Mouse (Mus musculus) CH12.LX (cell line): ENCODE results near the gene Klk14. TPM values are rescaled to one million over a fixed set of nuclear protein-coding genes. Genes with fewer than 3 reads are reported as not detected.

Source experiments
- DNase-seq: peaks from one replicate; pipeline ENCODE4 v3.0.0-alpha.2; 2013; ENCODE audit errors: extremely low read depth
- H3K27ac ChIP-seq: 2 replicates; pipeline ENCODE4 v1.5.1; 2012; ENCODE audit warnings: low read depth, mild to moderate bottlenecking, control low read depth, moderate library complexity; ENCODE audit not compliant: insufficient read depth
- H3K27me3 ChIP-seq: replicated peaks from 2 replicates; pipeline ENCODE3; 2012; ENCODE audit warnings: inconsistent platforms
- H3K36me3 ChIP-seq, 2 experiments: replicated peaks in 1 of 2; 2 replicates each; pipeline versions ENCODE3 to v1.6.1; 2012; ENCODE audit warnings: inconsistent platforms in 1 of 2, low read length in 1 of 2, mild to moderate bottlenecking in 1 of 2, mixed read lengths in 1 of 2, moderate library complexity in 1 of 2; ENCODE audit not compliant: control insufficient read depth in 1 of 2, insufficient read depth in 1 of 2
- H3K4me1 ChIP-seq, 2 experiments: 2 replicates each; pipeline ENCODE4 v1.6.1; 2012; ENCODE audit warnings: inconsistent platforms in 1 of 2, moderate library complexity in 1 of 2; ENCODE audit not compliant: insufficient read depth in 2 of 2, control insufficient read depth in 1 of 2
- H3K4me2 ChIP-seq: 2 replicates; pipeline ENCODE4 v1.6.1; 2012; ENCODE audit warnings: low read depth, mild to moderate bottlenecking, control low read depth; ENCODE audit not compliant: poor library complexity, insufficient read depth, severe bottlenecking
- H3K4me3 ChIP-seq, 3 experiments: fragments of 150-350 bp in 1 of 3; sonication (generic) in 1 of 3; replicated peaks in 1 of 3; 2 replicates each; pipeline versions ENCODE3 to v1.5.1; 2011 to 2012; ENCODE audit warnings: low read depth in 2 of 3, low read length in 2 of 3, mild to moderate bottlenecking in 2 of 3, moderate library complexity in 2 of 3, control low read depth in 1 of 3, improper control_type of control experiment in 1 of 3, inconsistent platforms in 1 of 3, mixed read lengths in 1 of 3; ENCODE audit not compliant: poor library complexity in 1 of 3
- H3K79me2 ChIP-seq: replicated peaks from 2 replicates; pipeline ENCODE4 v1.6.1; 2012; ENCODE audit warnings: mild to moderate bottlenecking, moderate library complexity; ENCODE audit not compliant: control insufficient read depth, poor library complexity, insufficient read depth, severe bottlenecking; ENCODE audit errors: extremely low read depth
- H3K9ac ChIP-seq: 2 replicates; pipeline ENCODE4 v1.6.1; 2012; ENCODE audit warnings: low read depth, mild to moderate bottlenecking, control low read depth, moderate library complexity; ENCODE audit not compliant: insufficient read depth
- H3K9me3 ChIP-seq: replicated peaks from 2 replicates; pipeline ENCODE3; 2012; ENCODE audit warnings: low read length, inconsistent platforms, mixed read lengths
- BHLHE40 ChIP-seq: IDR thresholded peaks from 2 replicates; pipeline ENCODE4 v1.6.1; 2011; ENCODE audit warnings: mild to moderate bottlenecking, low read depth, low read length, improper control_type of control experiment
- ELF1 ChIP-seq: IDR thresholded peaks from 2 replicates; pipeline ENCODE4 v1.6.1; 2014; ENCODE audit warnings: low read depth, mild to moderate bottlenecking, inconsistent platforms, low read length, improper control_type of control experiment
- ETS1 ChIP-seq: conservative IDR thresholded peaks from 2 replicates; pipeline ENCODE4 v1.6.1; 2012; ENCODE audit warnings: low read depth, mild to moderate bottlenecking, inconsistent platforms, low read length, improper control_type of control experiment, moderate library complexity
- GABPA ChIP-seq: IDR thresholded peaks from 2 replicates; pipeline ENCODE4 v1.6.1; 2012; ENCODE audit warnings: low read depth, low read length, improper control_type of control experiment, inconsistent platforms; ENCODE audit not compliant: insufficient replicate concordance
- HCFC1 ChIP-seq: IDR thresholded peaks from 2 replicates; pipeline ENCODE4 v1.6.1; 2012; ENCODE audit warnings: low read depth, mild to moderate bottlenecking, inconsistent platforms, low read length, improper control_type of control experiment
- MXI1 ChIP-seq: IDR thresholded peaks from 2 replicates; pipeline ENCODE4 v1.6.1; 2011; ENCODE audit warnings: mild to moderate bottlenecking, low read depth, low read length, improper control_type of control experiment
- NELFE ChIP-seq: IDR thresholded peaks from 2 replicates; pipeline ENCODE4 v1.6.1; 2011; ENCODE audit warnings: low read depth, low read length, improper control_type of control experiment
- NRF1 ChIP-seq: IDR thresholded peaks from 2 replicates; pipeline ENCODE4 v1.6.1; 2014; ENCODE audit warnings: low read depth, mild to moderate bottlenecking, inconsistent platforms, low read length, improper control_type of control experiment, moderate library complexity
- PAX5 ChIP-seq: IDR thresholded peaks from 2 replicates; pipeline ENCODE4 v1.6.1; 2012; ENCODE audit warnings: low read length, inconsistent platforms, mixed read lengths
- POLR2A ChIP-seq: IDR thresholded peaks from 2 replicates; pipeline ENCODE4 v1.6.1; 2011; ENCODE audit warnings: low read depth, mild to moderate bottlenecking, improper control_type of control experiment, low read length
- RCOR1 ChIP-seq: conservative IDR thresholded peaks from 2 replicates; pipeline ENCODE4 v1.6.1; 2012; ENCODE audit warnings: low read depth, mild to moderate bottlenecking, inconsistent platforms, low read length, improper control_type of control experiment
- TBP ChIP-seq: conservative IDR thresholded peaks from 2 replicates; pipeline ENCODE4 v1.6.1; 2011; ENCODE audit warnings: low read depth, low read length, improper control_type of control experiment
- UBTF ChIP-seq: IDR thresholded peaks from 2 replicates; pipeline ENCODE4 v1.6.1; 2012; ENCODE audit warnings: low read depth, mild to moderate bottlenecking, inconsistent platforms, low read length, improper control_type of control experiment, moderate library complexity
- USF1 ChIP-seq: IDR thresholded peaks from 2 replicates; pipeline ENCODE4 v1.6.1; 2014; ENCODE audit warnings: low read depth, mild to moderate bottlenecking, inconsistent platforms, low read length, improper control_type of control experiment
- USF2 ChIP-seq: conservative IDR thresholded peaks from 2 replicates; pipeline ENCODE4 v1.6.1; 2011; ENCODE audit warnings: low read depth, low read length, improper control_type of control experiment
- ZC3H11A ChIP-seq: IDR thresholded peaks from 2 replicates; pipeline ENCODE4 v1.6.1; 2012; ENCODE audit warnings: low read depth, mild to moderate bottlenecking, inconsistent platforms, low read length, improper control_type of control experiment
- ZKSCAN1 ChIP-seq: IDR thresholded peaks from 2 replicates; pipeline ENCODE4 v1.6.1; 2012; ENCODE audit warnings: low read depth, inconsistent platforms, low read length, improper control_type of control experiment, borderline replicate concordance
- ZMIZ1 ChIP-seq: IDR thresholded peaks from 2 replicates; pipeline ENCODE4 v1.6.1; 2012; ENCODE audit warnings: low read depth, mild to moderate bottlenecking, inconsistent platforms, low read length, improper control_type of control experiment
- dilution Hi-C: fragments of 300-500 bp; cut with MboI; formaldehyde crosslinking; loops from 2 replicates; pipeline ENCODE4 v1.14.3; 2020; ENCODE audit warnings: low sequenced_read_pairs; ENCODE audit not compliant: extremely low pct_unique_long_range_greater_than_20kb, extremely low pct_ligation_motif_present
- in situ Hi-C: fragments of 300-500 bp; cut with MboI; formaldehyde crosslinking; loops from 3 replicates; pipeline ENCODE4 v1.14.3; 2019; ENCODE audit warnings: low sequenced_read_pairs, low pct_ligation_motif_present, low pct_unique_long_range_greater_than_20kb, mixed read lengths
- polyA plus RNA-seq: library from polyadenylated mRNA; unstranded; fragments of >175 nt; gene quantifications from 2 replicates; pipeline ENCODE4 v1.2.1, GENCODE M21; 2012; ENCODE audit warnings: low read depth; ENCODE audit not compliant: insufficient read length
- total RNA-seq, 2 experiments: library from RNA; depleted of rRNA; stranded (reverse); fragments of 300-350 nt in 1 of 2; fragments of >200 nt in 1 of 2; gene quantifications; 2 replicates each; pipeline ENCODE4 v1.2.3; 2012 to 2014

The Klk14 gene
- total and polyA plus RNA-seq, 3 experiments: not detected

DNA sequence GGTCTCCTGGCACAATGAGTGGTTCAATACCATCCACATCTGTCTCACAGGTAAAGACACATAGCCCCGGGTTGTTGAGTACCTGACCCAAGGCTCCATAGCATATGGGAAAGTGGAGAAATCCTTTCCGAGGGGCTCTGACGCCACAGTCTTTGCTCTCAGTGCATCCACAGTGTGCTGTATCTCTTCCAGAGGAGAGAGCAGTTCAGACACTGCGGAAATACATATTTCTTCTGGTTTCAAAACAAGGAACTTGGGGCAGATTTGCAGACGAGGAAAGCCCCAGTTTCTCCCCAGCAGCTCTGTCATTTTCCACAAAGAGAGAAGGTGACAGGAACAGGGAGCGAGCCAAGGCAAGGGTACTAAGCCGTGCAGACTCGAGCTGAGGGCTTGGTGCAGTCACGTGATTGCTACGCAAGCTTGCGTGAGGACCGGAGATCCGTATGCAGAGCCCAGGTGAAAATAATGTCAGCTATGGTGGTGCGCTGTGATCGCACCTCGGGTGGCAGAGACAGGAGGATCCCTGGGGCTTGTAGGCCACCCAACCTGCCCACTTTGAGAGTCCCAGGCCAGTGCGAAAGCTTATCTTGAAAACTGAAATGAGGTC, 47.1 kb upstream of the Klk14 start:
- no peaks in the 10 kb centered on the region for H3K36me3 ChIP-seq
- no peak for DNase-seq
- TF ChIP-seq BHLHE40 (peak; percentile 70), USF1 (peak; percentile 70), USF2 (peak; percentile 58), NELFE (no peak), ZKSCAN1 (no peak)
- no peak overlapping the region for H3K9ac ChIP-seq
- H3K4me2 ChIP-seq: 0 out of 2 replicates have a peak overlapping the region, but pooled peaks have one; percentile 5
- in situ Hi-C loops: no loop called here
- no peaks in the 10 kb centered on the region for H3K79me2 ChIP-seq
- H3K4me1 ChIP-seq: peaks cover 0 to 5% of the 10 kb centered on the region in 2 experiments; a peak in 1 of 4 replicates
- no peak overlapping the region for H3K4me3 ChIP-seq
- no peaks in the 10 kb centered on the region for H3K9me3 ChIP-seq
- H3K27ac ChIP-seq: no peak overlapping the region
- dilution Hi-C loops: no loop called here
- no peaks in the 10 kb centered on the region for H3K27me3 ChIP-seq

DNA sequence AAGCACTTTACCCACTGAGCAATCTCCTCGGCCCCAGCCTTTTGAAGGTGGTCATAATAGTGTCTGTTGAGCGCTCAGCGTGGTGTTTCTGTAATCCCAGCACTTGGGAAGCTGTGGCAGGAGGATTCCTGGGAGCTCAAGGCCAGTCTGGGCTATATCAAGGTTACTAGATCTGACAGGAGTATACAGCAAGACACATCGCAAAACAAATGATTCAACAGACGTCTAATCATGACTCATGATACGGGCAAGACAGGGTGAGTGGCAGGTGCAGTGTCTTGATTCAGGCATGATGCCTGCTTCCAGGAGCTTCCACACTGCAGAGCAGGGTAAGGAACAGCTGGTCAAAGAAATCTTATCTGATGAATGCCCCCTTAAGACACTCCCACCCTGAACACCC, 37.5 kb upstream of the Klk14 start:
- H3K36me3 ChIP-seq: no peaks in the 10 kb centered on the region
- H3K4me2 ChIP-seq: no peak overlapping the region
- no peak overlapping the region for H3K9ac ChIP-seq
- in situ Hi-C loops (no loop called here), dilution Hi-C loops (no loop called here)
- H3K79me2 ChIP-seq: no peaks in the 10 kb centered on the region
- TF ChIP-seq POLR2A (no peak), PAX5 (no peak), ELF1 (no peak), ZKSCAN1 (no peak), TBP (no peak), ZC3H11A (no peak), GABPA (no peak), HCFC1 (no peak), BHLHE40 (no peak), ETS1 (no peak), RCOR1 (no peak), MXI1 (no peak), ZMIZ1 (no peak), NRF1 (no peak), UBTF (no peak)
- H3K4me1 ChIP-seq: peaks cover 0 to 4% of the 10 kb centered on the region in 2 experiments; a peak in 1 of 4 replicates
- H3K27ac ChIP-seq: no peak overlapping the region
- H3K4me3 ChIP-seq: no peak overlapping the region
- peaks cover 2% of the 10 kb centered on the region for H3K27me3 ChIP-seq
- no peak for DNase-seq
- H3K9me3 ChIP-seq: peaks cover 2% of the 10 kb centered on the region
